Mouse (Mus musculus) bone marrow, adult 2 months (tissue): ENCODE data around the gene Gm28305.

ENCODE experiments used
- CTCF ChIP-seq: fragments of 200-500 bp; IDR thresholded peaks from 2 replicates; pipeline ENCODE4 v1.5.1; 2011; ENCODE audit warnings: low read length, control low read depth; ENCODE audit not compliant: control insufficient read depth, insufficient read depth
- POLR2A ChIP-seq: fragments of 200-500 bp; IDR thresholded peaks from 2 replicates; pipeline ENCODE4 v1.6.1; 2011; ENCODE audit warnings: low read depth, mild to moderate bottlenecking, control low read depth, low read length, borderline replicate concordance; ENCODE audit not compliant: control insufficient read depth

DNA sequence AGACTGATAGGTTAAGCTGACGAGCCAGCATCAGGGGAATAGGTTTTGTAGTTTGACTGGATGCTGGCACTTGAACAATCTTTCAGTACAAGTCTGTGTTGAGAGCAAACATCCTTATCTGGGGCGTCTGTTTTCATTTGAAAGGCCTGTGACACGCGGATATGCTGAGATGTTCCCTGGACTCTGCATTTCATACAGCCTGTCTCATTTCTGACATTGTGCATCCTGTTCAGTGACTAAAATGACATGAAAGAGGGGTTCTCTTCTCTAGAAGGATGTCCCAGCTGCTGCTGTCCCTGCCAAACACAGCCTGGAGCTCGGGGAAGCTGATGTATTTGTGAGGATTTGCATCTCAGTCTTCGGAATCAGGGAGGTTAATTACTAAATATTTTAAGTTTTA, 67.0 kb downstream of the Gm28305 start:
- TF ChIP-seq CTCF (no peak), POLR2A (no peak)
